Mouse (Mus musculus): ENCODE measurements around the gene Zfp941.
A peak's percentile ranks its signal among the peaks of the same experiment; 100 is the strongest.

The Zfp941 gene

GRCm38 (mm10) chr7:140839556-140839955 is 17.6 kb upstream of the Zfp941 start:
- DNase-seq = no peak

DNA sequence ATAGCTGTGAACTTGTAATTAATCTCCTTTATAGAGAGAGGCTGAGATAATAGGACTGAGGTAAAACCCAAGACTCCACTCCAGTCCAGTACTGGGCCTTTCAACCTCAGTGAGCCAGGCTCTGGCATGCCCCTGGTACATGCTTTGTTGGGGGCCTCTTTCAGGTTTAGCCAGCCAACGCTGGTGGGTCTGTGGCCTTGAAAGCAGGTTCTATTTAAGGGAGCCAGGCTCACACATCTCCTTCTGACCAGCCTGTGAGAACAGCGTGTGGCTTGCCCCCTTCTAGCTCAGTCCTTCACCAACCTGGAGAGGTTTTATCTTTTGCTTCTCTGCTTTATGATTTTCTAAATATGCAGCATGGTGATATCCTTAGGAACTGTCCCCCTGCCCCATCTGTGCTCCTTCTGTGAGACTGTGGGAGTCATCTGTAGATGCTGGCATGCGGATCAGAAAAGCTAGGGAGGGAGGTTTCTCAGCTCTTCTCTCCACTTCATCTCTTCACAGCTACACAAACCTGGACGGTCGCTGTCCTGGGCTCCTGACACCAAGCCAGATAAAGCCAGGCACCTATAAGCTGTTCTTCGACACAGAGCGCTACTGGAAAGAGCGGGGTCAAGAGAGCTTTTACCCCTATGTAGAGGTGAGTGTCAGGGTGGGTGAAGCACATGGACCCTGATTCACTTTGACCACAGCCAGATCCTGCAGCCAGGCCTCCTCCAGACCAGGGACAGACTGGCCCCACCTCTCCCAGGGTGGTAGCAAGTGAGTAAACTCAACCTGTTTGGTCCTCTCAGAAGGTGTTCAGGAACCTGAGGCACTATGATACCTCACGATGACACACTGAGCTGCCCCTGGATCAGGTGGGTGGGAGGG is 14.5 kb upstream of the Zfp941 start:
- no peak for DNase-seq

- no peak for DNase-seq
These were observed 13.7 kb upstream of the Zfp941 start for GRCm38 (mm10) chr7:140835758-140836087.

DNA sequence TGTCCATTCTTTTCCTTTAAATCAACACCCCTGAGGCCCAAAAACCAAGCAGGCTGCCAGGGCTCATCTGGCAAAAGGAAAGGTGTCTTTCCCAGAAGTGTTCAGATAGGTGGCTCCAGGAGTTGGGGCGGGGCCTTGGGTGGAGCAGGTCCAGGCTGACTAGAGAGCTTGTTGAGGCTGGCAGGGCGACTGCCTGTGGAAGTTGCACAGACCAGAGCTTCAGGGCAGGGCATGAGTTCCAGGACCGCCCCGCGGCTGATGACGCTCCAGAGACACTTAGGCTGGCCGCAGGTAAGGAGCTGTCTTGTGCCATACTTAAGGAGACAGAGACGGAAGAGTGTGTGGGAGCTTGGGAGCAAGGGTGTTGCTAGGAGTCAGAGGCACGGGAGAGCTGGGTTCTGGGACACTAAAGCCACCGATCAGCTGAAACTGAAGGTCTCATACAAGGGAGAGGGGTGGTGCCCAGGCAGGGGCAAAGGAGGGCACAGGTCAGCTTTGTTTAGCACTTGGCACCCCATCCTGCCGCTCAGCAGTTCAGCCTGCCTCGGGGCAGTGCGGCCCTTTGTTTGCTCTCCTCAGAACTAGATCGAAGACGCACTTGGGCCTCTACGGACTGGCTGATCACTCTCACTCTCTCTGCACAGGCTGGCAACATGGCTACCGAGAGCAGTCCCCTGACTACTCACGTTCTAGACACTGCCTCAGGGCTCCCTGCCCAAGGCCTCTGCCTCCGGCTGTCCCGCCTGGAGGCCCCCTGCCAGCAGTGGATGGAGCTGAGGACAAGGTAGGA is 13.2 kb upstream of the Zfp941 start, which contains the start of gene Urah:
Gene Urah, plus strand, starts transcription at position 51 of the 790 bp plus-strand sequence.
- no peak for DNase-seq

DNA sequence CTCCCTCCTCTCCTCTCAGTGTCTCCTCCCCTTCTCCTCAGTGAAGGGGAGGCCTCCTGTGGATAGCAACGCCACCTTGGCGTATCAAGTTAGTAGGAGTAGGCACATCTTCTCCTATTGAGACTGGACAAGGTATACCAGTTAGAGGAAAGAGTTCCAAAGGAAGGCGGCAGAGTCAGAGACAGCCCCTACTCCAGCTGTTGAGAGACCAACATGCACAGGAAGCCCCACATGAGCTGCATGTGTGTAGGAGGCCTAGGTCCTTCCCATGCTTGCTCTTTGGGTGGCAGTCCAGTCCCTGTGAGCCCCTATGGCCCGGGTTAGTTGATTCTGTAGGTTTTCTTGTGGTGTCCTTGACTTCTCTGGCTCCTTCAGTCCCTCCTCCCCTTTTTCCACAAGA is 11.4 kb upstream of the Zfp941 start:
- no peak for DNase-seq

DNA sequence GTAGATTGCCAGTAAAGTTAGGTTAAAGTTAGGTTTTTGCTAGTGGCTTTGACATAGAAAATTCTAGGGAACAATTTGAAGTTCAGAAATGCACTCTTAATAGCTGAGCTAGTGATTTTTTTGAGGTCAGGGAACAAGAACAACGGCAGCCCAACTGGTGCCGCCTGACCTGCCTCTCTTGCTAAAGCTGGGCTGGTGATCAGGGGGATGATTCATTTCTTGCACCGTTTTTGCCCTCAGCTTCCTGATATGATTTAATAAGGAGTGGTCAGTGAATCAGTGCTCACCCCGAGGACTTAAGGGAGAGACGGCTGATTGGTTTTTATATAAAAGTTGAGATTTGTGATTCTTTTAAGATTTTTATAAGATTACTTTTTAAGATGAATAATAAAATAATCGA is 9.5 kb upstream of the Zfp941 start:
- DNase-seq = no peak

DNA sequence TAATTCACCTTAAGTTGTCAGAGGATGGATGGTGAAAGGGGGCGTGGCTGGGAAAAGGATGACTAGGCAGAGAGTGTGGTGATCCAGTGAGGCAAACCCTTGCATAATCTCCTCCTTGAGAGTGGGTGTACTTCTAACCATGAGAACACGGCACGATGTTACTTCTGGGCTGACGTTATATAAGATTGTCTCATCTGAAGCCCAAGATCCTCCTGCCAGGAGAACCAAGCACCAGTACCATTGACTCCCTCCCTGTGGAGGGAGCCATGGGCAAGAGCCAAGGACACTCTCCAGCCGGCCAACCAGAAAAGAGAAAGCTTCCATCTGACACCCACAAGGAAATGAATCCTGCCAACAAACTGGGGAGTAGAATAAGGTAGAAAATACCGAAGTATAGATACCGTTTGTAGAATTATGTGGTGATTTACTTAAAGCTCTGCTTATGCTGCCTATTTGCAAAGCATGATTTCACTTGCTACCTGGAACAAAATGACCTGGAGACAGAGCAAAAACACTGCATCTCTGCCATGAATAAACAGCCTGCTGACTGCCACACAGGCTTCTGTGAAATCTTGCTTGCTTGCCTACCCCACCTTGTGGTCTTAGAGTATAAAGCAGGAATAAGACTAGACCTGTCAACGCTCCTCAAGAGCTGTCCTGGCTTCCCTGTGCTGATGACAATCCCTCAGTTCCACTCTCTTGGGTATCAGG is 6.3 kb upstream of the Zfp941 start:
- no peak for DNase-seq

- DNase-seq = no peak
These were observed 753 bp upstream of the Zfp941 start for GRCm38 (mm10) chr7:140822731-140823130.

GRCm38 (mm10) chr7:140821305-140821652 is 699 bp downstream of the Zfp941 start:
- DNase-seq = no peak

DNA sequence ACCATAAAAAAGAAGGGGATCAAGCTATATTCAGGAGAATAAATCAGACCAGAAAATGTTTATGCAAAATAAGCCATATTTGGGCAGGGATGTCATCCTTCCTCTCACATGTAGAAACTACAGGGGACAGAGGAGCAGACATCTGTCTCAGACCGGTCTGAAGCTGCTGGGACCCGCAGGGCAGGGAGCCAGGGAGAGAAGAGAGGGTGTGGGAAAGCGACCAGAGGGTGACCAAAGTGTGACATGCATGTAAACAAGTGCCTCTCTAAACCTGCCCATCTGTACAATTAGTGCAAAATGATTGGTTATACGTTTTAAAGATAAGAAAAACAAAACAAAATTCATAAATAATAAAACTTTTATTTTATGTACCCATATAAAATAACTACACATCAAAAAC is 1.8 kb downstream of the Zfp941 start:
- no peak for DNase-seq

- no peak for DNase-seq
These were observed 9.1 kb downstream of the Zfp941 start for GRCm38 (mm10) chr7:140812850-140813249.

GRCm38 (mm10) chr7:140811714-140812113 is 10.3 kb downstream of the Zfp941 start:
- DNase-seq = no peak

- DNase-seq = no peak
These were observed 11.5 kb downstream of the Zfp941 start for GRCm38 (mm10) chr7:140810496-140810895.

DNA sequence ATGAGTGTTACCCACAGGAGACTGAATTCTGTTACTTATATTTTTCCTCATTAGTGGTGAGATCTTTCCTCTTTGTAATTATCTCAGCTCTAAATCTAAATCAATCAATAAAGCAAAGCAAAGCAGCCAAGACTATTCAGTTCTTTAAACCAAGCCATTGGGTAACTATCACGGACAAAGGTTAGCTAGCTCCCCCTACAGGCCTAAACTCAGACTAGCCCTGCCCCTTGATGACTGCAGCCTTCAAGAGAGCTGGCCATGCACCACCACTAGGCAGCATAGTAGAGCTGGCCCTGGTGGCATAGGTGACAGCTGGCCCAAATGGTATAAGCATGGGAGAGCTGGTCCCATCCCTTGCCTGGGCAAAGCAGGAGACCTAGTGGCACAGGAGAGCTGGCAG is 16.3 kb downstream of the Zfp941 start:
- DNase-seq = peak in 1 of 2 experiments; percentile 11

DNA sequence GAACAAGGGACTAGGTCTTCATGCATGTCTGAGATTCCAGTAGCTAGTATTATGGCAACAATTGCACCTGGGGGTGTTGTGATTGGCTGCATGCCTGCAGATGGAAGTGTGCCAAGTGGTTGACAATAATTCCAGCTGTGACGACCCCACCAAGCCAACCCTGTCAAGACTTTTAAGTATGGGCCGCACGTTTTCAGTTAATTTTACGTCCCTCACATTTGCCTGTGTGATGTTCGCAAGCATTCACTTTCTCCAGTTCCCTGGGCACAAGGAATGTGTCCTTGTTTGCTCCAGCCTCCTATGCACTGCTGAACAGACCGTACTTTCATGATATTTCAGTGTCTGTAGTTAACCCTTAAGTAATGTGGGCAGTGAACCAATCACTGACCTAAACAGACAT is 19.3 kb downstream of the Zfp941 start:
- no peak for DNase-seq

DNA sequence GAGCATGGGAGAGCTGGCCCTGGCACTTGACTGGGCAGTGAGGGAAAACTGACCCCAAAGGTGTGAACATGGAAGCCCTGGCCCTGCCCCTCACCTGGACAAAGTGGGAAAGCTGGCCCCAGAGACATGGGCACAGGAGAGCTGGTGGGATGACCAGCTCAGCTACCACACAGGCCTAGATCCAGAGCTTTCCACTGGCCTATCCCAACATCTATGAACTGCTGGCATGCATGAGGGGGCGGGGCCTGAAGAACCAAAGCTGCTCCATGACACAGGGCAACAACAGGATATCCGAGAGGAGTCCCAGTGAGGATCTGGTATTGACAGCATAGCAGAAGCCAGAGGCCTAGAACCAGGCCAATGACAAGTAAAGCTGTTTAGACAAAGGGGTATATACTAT is 23.8 kb downstream of the Zfp941 start:
- DNase-seq = no peak

DNA sequence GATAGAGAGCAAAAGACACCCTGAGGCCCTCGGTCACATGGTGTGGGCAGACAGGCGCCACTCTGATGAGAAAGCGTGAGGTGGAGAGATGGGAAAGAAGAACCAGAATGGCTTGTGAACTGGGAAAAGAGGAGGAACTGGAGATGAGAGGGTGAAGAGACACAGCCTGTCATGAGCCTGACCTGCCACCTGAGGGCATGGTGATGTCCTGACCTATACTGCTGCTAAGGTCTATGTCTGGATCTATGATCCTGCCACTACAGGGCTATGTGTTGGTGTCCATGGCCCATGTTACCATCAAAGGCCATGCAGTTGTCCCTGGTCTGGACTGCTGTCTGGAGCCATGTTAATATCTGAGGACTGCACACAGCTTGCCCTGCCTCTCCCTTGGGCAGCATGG is 24.4 kb downstream of the Zfp941 start:
- DNase-seq = no peak

DNA sequence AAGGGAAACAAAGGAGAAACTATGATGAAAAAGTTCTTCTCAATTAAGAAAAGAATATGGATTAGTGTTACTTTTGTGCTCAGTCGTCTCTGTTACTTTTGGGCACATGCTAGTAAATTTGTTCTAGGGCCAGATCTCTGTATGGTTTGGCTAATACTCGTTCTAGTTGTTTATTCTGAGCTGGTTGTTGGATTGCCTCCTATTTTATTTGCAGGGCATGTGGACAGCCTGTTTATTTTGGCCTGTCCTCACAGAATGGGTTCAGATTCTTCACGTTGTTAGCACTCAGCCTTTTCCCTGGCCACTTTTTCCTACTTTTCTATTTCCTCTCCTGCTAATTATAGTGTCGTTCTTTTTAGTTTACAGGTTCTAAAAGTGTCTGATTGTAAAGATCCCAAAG is 28.4 kb downstream of the Zfp941 start:
- no peak for DNase-seq

DNA sequence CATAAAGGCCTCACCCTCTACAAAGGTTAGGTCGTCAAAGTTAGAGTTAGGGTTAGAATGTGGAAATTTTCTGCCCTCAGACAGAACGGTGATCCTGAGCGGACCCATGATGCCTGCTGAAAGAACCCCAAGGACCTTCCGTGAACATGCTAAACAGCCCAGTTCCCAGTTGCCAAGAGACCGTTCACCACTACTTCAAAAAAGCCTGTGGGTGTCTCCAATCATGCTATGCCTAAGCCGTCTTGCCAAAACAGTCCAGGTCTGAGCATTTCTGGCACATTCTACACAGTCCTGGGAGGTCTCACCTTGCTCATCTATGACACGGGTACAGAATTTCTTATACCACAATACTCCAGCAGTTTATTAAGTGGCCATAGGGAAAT is 33.9 kb downstream of the Zfp941 start:
- no peak for DNase-seq

DNA sequence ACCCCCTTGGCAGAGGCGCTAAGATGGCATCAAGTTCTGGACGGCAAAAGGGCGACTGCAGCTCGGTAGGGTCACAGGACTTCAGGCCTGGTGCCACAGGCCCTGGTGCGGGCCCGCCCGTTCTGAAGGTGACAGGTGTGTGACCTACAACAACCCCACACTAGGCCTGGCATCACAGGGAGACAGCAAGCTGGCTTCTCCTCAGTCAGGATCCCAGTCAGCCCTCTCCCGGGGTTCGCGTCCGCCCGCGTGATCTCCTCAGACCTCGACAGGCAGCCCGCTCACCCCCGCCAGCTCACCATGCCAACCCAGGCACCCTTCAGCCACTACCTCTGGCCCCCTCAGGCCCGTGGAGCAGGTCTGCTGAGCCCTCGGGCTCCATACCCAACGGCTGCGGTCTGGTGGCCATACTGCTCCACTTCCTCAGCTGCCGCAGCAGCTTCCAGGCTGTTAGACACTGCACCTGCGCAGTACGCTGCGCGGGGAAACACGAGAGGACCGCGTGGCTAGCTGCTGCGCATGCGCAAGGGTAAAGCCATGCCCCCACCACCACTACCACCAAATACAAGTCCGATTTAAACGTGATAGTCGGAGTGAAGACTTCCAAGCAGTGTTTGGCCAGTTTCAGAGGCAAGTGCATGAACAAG is 34.4 kb downstream of the Zfp941 start, which contains the start of gene Syce1:
Gene Syce1, minus strand, starts transcription at position 447 of the 647 bp plus-strand sequence.
- no peak for DNase-seq

- DNase-seq = no peak
These were observed 41.4 kb downstream of the Zfp941 start for GRCm38 (mm10) chr7:140780548-140780947.

- no peak for DNase-seq
These were observed 55.9 kb downstream of the Zfp941 start for GRCm38 (mm10) chr7:140765888-140766739.
